Mouse (Mus musculus) hindbrain, postnatal 0 days (tissue): ENCODE results near the gene Stpg4. TPM values are rescaled to one million over a fixed set of nuclear protein-coding genes. Genes with fewer than 3 reads are reported as not detected.

Source experiments
- ATAC-seq: fragments of 200-750 bp; cut with Nextera tagmentation; 2 replicates; pipeline ENCODE4 v1.8.0; 2017; ENCODE audit warnings: mild to moderate bottlenecking, moderate TSS enrichment, moderate library complexity
- DNase-seq: peaks from one replicate; pipeline ENCODE4 v3.0.0-alpha.2; 2015; ENCODE audit warnings: low spot score
- H3K27ac ChIP-seq: fragments of 300-500 bp; sonication (generic); 2 replicates; pipeline ENCODE4 v1.5.1; 2014; ENCODE audit warnings: mild to moderate bottlenecking
- H3K27me3 ChIP-seq: fragments of 300-500 bp; sonication (generic); 2 replicates; pipeline ENCODE4 v1.6.1; 2014; ENCODE audit warnings: low read length, mixed read lengths; ENCODE audit not compliant: insufficient read depth
- H3K36me3 ChIP-seq: fragments of 300-500 bp; sonication (generic); 2 replicates; pipeline ENCODE4 v1.6.1; 2014; ENCODE audit warnings: low read length, mixed read lengths; ENCODE audit not compliant: insufficient read depth
- H3K4me1 ChIP-seq: fragments of 300-500 bp; sonication (generic); 2 replicates; pipeline ENCODE4 v1.6.1; 2014; ENCODE audit warnings: antibody characterized with exemption, low read length, mixed read lengths; ENCODE audit not compliant: insufficient read depth
- H3K4me2 ChIP-seq: fragments of 300-500 bp; sonication (generic); 2 replicates; pipeline ENCODE4 v1.6.1; 2014; ENCODE audit warnings: low read depth, mild to moderate bottlenecking, low read length, moderate library complexity, mixed read lengths
- H3K4me3 ChIP-seq: fragments of 300-500 bp; sonication (generic); 2 replicates; pipeline ENCODE4 v1.5.1; 2014; ENCODE audit warnings: low read length
- H3K9ac ChIP-seq: fragments of 300-500 bp; sonication (generic); replicated peaks from 2 replicates; pipeline ENCODE4 v1.6.1; 2014; ENCODE audit warnings: mild to moderate bottlenecking, low read length, moderate library complexity, mixed read lengths
- H3K9me3 ChIP-seq: fragments of 300-500 bp; sonication (generic); 2 replicates; pipeline ENCODE4 v1.6.1; 2016; ENCODE audit warnings: low read length, mixed read lengths
- CTCF ChIP-seq: IDR thresholded peaks from 2 replicates; pipeline ENCODE4 v1.5.1; 2016; ENCODE audit warnings: antibody characterized with exemption, control low read depth, low read depth
- WGBS: fragments of 180-500 bp; shearing (Covaris S2); extraction: QIAGEN DNeasy Blood & Tissue Kit; methylation state at CpG from one replicate; pipeline ENCODE4 v1.1.7; 2014; 5-methylcytosine and 5-hydroxymethylcytosine counted together
- polyA plus RNA-seq: library from polyadenylated mRNA; unstranded; fragments of >200 nt; fragmentation: Nextera tagmentation; extraction: Ambion mirVana; gene quantifications from 2 replicates; pipeline ENCODE4 v1.2.1, GENCODE M21; 2015
- total RNA-seq: library from RNA; depleted of rRNA; stranded (reverse); fragments of >200 nt; gene quantifications from 2 replicates; pipeline ENCODE4 v1.2.3, GENCODE M21; 2014

Stpg4 gene
- total and polyA plus RNA-seq, 2 experiments from 2014 or later = 0.31 TPM; not detected in 1

- Histone ChIP-seq H3K4me3 (no peak overlapping the region), H3K4me2 (no peak overlapping the region; the same call in 1 of the 2 replicates), H3K9me3 (no peaks in the 10 kb centered on the region), H3K4me1 (peaks cover 10% of the 10 kb centered on the region), H3K27ac (0 out of 2 replicates have a peak overlapping the region, but pooled peaks have one; percentile 99), H3K9ac (no peak overlapping the region), H3K36me3 (no peaks in the 10 kb centered on the region), H3K27me3 (no peaks in the 10 kb centered on the region)
- TF ChIP-seq CTCF = no peak
- WGBS = 89% methylated on average over 9 of the region's 9 CpGs
- DNase-seq (no peak), ATAC-seq (no peak)
Observed at GRCm38 (mm10) chr17:87448339-87448738, 20.8 kb upstream of the Stpg4 start.

GRCm38 (mm10) chr17:87447612-87448200 is 20.2 kb upstream of the Stpg4 start:
- DNase-seq = no peak
- no peak for ATAC-seq
- peak overlapping the region; percentile 97 for H3K9ac ChIP-seq
- H3K4me1 ChIP-seq = peaks cover 16% of the 10 kb centered on the region
- no peaks in the 10 kb centered on the region for H3K36me3 ChIP-seq
- peak overlapping the region; percentile 99 for H3K27ac ChIP-seq
- H3K4me2 ChIP-seq = peak overlapping the region; percentile 80
- H3K27me3 ChIP-seq = no peaks in the 10 kb centered on the region
- no peaks in the 10 kb centered on the region for H3K9me3 ChIP-seq
- WGBS = 33% methylated on average over 12 of the region's 12 CpGs
- no peak for TF ChIP-seq CTCF
- peak overlapping the region; percentile 96 for H3K4me3 ChIP-seq

- Histone ChIP-seq H3K4me2 (peak within 1 kb of the TSS; percentile 80), H3K36me3 (no peaks in the 10 kb centered on the region), H3K4me3 (peak within 1 kb of the TSS; percentile 96), H3K27ac (peak within 1 kb of the TSS; percentile 99), H3K9me3 (no peaks in the 10 kb centered on the region), H3K27me3 (no peaks in the 10 kb centered on the region), H3K4me1 (peaks cover 21% of the 10 kb centered on the region), H3K9ac (peak within 1 kb of the TSS; percentile 97)
- peak; percentile 99 for DNase-seq
- under 1% methylated on average over 68 of the region's 69 CpGs for WGBS
- peak; percentile 54 for TF ChIP-seq CTCF
- peak; percentile 94 for ATAC-seq
Observed at GRCm38 (mm10) chr17:87446767-87447611, 19.4 kb upstream of the Stpg4 start, which contains the start of gene Calm2. Calm2 (minus strand) TSS chr17:87446935.

DNA sequence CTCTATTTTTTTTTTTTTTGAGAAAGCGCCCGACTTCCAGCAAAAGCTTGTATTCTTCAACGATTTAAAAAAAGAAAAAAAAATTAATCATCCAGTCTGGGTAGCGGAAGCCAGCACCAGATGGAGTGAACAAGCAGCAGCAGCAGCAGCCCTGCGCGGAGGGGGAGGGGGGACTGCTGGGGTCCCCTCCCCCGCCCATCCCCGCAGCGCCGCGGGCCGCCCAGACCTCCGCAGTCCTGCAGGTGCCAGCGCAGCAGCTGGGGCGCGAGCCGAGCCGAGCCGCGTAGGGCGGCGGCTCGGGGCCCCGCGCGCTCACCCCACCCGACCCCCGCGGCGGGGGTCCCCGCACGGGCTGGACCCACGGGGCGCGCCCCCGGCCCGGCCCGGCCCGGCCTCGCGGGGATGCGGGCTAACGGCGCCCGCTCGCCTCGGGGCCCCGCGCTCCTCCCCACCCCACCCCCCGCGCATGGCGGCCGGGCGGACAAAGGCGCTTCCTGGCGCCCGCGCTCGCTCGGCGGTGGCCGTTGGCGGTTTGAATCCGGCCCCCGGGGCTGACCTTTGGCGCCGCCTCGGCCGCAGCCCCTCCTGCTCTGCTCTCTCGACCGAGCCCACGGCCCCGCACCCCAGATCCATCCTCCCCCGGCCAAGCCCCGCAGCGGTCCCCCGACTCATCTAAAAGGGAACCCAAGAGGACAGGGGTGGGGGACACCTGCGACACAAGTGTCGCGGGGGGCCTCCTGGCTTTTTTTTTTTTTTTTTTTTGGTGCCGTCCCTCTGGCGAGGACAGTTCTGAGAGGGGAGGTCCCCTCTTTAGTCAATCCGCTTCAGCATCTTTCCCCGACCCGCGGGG is 18.6 kb upstream of the Stpg4 start:
- WGBS = 1% methylated on average over 43 of the region's 86 CpGs

GRCm38 (mm10) chr17:87445337-87445916 is 17.9 kb upstream of the Stpg4 start:
- peak overlapping the region; percentile 80 for H3K4me2 ChIP-seq
- no peaks in the 10 kb centered on the region for H3K9me3 ChIP-seq
- WGBS = under 1% methylated on average over 13 of the region's 13 CpGs
- no peak for ATAC-seq
- peak; percentile 43 for DNase-seq
- H3K27ac ChIP-seq = peak overlapping the region; percentile 99; the same call in 1 of the 2 replicates
- no peaks in the 10 kb centered on the region for H3K36me3 ChIP-seq
- H3K27me3 ChIP-seq = no peaks in the 10 kb centered on the region
- peak overlapping the region; percentile 97 for H3K9ac ChIP-seq
- TF ChIP-seq CTCF = no peak
- peaks cover 26% of the 10 kb centered on the region for H3K4me1 ChIP-seq
- H3K4me3 ChIP-seq = peak overlapping the region; percentile 96

More for the DNA sequence above, 18.6 kb upstream of the Stpg4 start:
- H3K9ac ChIP-seq = peak overlapping the region; percentile 97
- no peaks in the 10 kb centered on the region for H3K36me3 ChIP-seq
- peak overlapping the region; percentile 99 for H3K27ac ChIP-seq
- H3K9me3 ChIP-seq = no peaks in the 10 kb centered on the region
- DNase-seq (peak; percentile 87), ATAC-seq (peak; percentile 61)
- no peak for TF ChIP-seq CTCF
- no peaks in the 10 kb centered on the region for H3K27me3 ChIP-seq
- peaks cover 26% of the 10 kb centered on the region for H3K4me1 ChIP-seq
- peak overlapping the region; percentile 96 for H3K4me3 ChIP-seq
- H3K4me2 ChIP-seq = peak overlapping the region; percentile 80

GRCm38 (mm10) chr17:87444763-87445162 is 17.2 kb upstream of the Stpg4 start:
- ATAC-seq (no peak), DNase-seq (no peak)
- no peaks in the 10 kb centered on the region for H3K9me3 ChIP-seq
- TF ChIP-seq CTCF = no peak
- 0 out of 2 replicates have a peak overlapping the region, but pooled peaks have one; percentile 9 for H3K9ac ChIP-seq
- peak overlapping the region; percentile 96 for H3K4me3 ChIP-seq
- H3K27ac ChIP-seq = no peak overlapping the region
- peaks cover 26% of the 10 kb centered on the region for H3K4me1 ChIP-seq
- no peaks in the 10 kb centered on the region for H3K36me3 ChIP-seq
- peak overlapping the region; percentile 80 for H3K4me2 ChIP-seq
- H3K27me3 ChIP-seq = no peaks in the 10 kb centered on the region
- whole genome bisulfite sequencing = 31% methylated on average over 4 of the region's 4 CpGs
